Mouse (Mus musculus) intestine, postnatal 0 days (tissue): ENCODE data around the gene Gnl3l. TPM values are rescaled to one million over a fixed set of nuclear protein-coding genes. Genes with fewer than 3 reads are reported as not detected.
A peak's percentile ranks its signal among the peaks of the same experiment; 100 is the strongest.

ENCODE experiments used
- ATAC-seq: fragments of 200-750 bp; cut with Nextera tagmentation; 2 replicates; pipeline ENCODE4 v1.8.0; 2017; ENCODE audit warnings: mild to moderate bottlenecking, moderate TSS enrichment, moderate library complexity
- H3K27ac ChIP-seq: fragments of 300-500 bp; sonication (generic); 2 replicates; pipeline ENCODE4 v1.5.1; 2014; ENCODE audit warnings: mild to moderate bottlenecking, low read depth, low read length, moderate library complexity
- H3K27me3 ChIP-seq: fragments of 300-500 bp; sonication (generic); replicated peaks from 2 replicates; pipeline ENCODE4 v1.6.1; 2014; ENCODE audit warnings: low read length, mixed read lengths; ENCODE audit not compliant: control insufficient read depth, insufficient read depth
- H3K36me3 ChIP-seq: fragments of 300-500 bp; sonication (generic); 2 replicates; pipeline ENCODE4 v1.6.1; 2014; ENCODE audit warnings: mild to moderate bottlenecking, moderate library complexity; ENCODE audit not compliant: control insufficient read depth, insufficient read depth
- H3K4me1 ChIP-seq: fragments of 300-500 bp; sonication (generic); replicated peaks from 2 replicates; pipeline ENCODE4 v1.6.1; 2014; ENCODE audit warnings: antibody characterized with exemption, low read length, mixed read lengths; ENCODE audit not compliant: control insufficient read depth, insufficient read depth
- H3K4me2 ChIP-seq: fragments of 300-500 bp; sonication (generic); replicated peaks from 2 replicates; pipeline ENCODE4 v1.6.1; 2014; ENCODE audit warnings: low read depth, mild to moderate bottlenecking, moderate library complexity
- H3K4me3 ChIP-seq: fragments of 300-500 bp; sonication (generic); 2 replicates; pipeline ENCODE4 v1.5.1; 2014; ENCODE audit warnings: low read depth, low read length
- H3K9ac ChIP-seq: fragments of 300-500 bp; sonication (generic); 2 replicates; pipeline ENCODE4 v1.6.1; 2014; ENCODE audit warnings: mild to moderate bottlenecking, low read depth, low read length
- H3K9me3 ChIP-seq: fragments of 300-500 bp; sonication (generic); 2 replicates; pipeline ENCODE4 v1.6.1; 2016; ENCODE audit warnings: mixed run types; ENCODE audit not compliant: control insufficient read depth
- CTCF ChIP-seq: sonication (generic); IDR thresholded peaks from 2 replicates; pipeline ENCODE4 v1.5.1; 2016; ENCODE audit warnings: low read depth, mild to moderate bottlenecking, control low read depth, antibody characterized with exemption, moderate library complexity
- WGBS: fragments of 180-500 bp; shearing (Covaris S2); extraction: QIAGEN DNeasy Blood & Tissue Kit; methylation state at CpG from one replicate; pipeline ENCODE4 v1.1.7; 2014; 5-methylcytosine and 5-hydroxymethylcytosine counted together
- polyA plus RNA-seq: library from polyadenylated mRNA; unstranded; fragments of >200 nt; fragmentation: Nextera tagmentation; extraction: Ambion mirVana; gene quantifications from 2 replicates; pipeline ENCODE4 v1.2.1, GENCODE M21; 2015

Gnl3l gene
- polyA plus RNA-seq, 1 experiment from 2014 or later: 13.3 TPM

DNA sequence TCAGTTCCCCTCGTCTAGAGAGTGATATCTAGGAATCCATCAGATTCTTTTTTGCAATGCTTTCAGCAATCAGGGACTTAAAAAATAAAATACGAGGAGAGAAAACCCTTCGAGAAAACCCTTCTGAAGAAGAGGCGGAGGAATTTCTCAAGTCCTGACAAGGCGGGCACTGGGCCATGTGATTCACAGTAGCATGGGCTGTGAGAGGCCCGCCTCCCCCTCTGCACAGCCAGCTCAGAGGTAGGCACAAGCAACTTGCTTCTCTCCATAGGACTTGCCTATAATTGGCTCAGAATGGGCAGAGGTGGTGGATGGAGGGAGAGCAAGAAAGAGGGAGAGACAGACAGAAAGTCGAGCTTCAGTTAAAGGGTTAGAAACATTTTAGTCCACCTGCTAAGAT lies 33.2 kb upstream of the Gnl3l start:
- no peaks in the 10 kb centered on the region for H3K27me3 ChIP-seq
- H3K9ac ChIP-seq: no peak overlapping the region
- ATAC-seq: no peak
- TF ChIP-seq CTCF: no peak
- H3K4me1 ChIP-seq: 0 out of 2 replicates have a peak, but pooled peaks cover 2% of the 10 kb centered on the region
- no peak overlapping the region for H3K27ac ChIP-seq
- H3K9me3 ChIP-seq: no peaks in the 10 kb centered on the region
- WGBS: 72% methylated on average over 7 of the region's 7 CpGs
- H3K36me3 ChIP-seq: no peaks in the 10 kb centered on the region
- no peak overlapping the region for H3K4me2 ChIP-seq
- no peak overlapping the region for H3K4me3 ChIP-seq

DNA sequence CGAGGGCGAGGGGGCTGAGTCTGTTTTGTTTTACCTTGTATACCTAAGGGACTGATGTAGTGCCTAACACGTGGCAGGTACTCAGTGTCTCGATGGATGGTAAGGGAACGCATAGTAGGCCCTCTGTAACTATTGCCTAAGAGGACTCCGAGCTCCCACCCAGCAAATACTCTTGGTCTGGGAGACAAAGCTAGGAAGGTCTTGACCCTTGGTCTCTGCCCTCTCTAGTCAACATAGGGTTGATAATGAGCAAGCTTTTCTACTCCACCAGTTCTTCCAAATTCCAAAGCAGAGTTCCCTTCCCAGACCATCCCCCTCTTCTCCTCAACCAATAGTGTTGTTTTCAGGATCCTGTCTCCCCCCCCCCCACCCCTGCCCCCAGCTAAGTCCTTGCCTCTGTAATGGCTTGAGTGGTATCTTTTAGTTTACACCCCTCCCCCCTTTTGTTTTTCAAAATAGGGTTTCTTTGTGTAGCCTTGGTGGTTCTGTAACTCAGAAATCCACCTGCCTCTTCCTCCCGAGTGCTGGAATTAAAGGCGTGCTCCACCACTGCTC lies 32.6 kb upstream of the Gnl3l start:
- Histone ChIP-seq H3K4me1 (no peaks in the 10 kb centered on the region), H3K4me2 (no peak overlapping the region), H3K9ac (no peak overlapping the region), H3K27ac (no peak overlapping the region), H3K4me3 (no peak overlapping the region), H3K9me3 (no peaks in the 10 kb centered on the region), H3K36me3 (no peaks in the 10 kb centered on the region), H3K27me3 (no peaks in the 10 kb centered on the region)
- 55% methylated on average over 8 of the region's 8 CpGs for WGBS
- ATAC-seq: no peak
- TF ChIP-seq CTCF: no peak

DNA sequence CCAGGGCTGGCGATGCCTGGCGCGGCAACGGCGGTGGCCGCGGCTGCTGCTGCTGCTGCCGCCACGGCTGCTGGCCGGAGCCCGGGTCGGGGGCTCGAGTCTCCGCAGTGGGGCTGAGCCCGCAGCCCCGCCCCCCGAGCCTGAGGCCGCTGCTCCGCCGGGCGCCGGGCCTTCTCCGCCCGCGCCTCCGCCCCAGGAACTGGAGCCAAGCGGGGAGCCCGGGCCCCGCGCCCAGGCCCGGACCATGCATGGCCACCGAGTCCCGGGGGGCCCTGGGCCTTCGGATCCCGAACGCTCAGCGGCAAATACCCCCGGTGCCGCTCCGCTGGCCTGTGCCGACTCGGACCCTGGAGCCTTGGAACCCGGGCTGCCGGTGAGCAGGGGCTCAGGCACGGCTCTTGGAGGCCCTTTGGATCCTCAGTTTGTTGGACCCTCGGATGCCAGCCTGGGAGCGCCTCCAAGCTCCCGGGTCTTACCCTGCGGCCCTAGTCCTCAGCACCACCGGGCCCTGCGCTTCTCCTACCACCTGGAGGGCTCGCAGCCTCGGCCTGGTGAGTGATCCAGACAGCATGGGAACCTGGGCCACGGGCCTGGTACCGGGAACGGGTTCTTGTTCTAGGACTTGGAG lies 30.4 kb upstream of the Gnl3l start:
- WGBS: 20% methylated on average over 50 of the region's 56 CpGs
- peak overlapping the region; percentile 77 for H3K4me2 ChIP-seq
- H3K4me3 ChIP-seq: peak overlapping the region; percentile 61
- H3K27me3 ChIP-seq: no peaks in the 10 kb centered on the region
- no peaks in the 10 kb centered on the region for H3K4me1 ChIP-seq
- H3K36me3 ChIP-seq: no peaks in the 10 kb centered on the region
- H3K27ac ChIP-seq: peak overlapping the region; percentile 57
- H3K9me3 ChIP-seq: no peaks in the 10 kb centered on the region
- TF ChIP-seq CTCF: no peak
- peak; percentile 37; the same call in 1 of the 2 replicates for ATAC-seq
- peak overlapping the region; percentile 65 for H3K9ac ChIP-seq

DNA sequence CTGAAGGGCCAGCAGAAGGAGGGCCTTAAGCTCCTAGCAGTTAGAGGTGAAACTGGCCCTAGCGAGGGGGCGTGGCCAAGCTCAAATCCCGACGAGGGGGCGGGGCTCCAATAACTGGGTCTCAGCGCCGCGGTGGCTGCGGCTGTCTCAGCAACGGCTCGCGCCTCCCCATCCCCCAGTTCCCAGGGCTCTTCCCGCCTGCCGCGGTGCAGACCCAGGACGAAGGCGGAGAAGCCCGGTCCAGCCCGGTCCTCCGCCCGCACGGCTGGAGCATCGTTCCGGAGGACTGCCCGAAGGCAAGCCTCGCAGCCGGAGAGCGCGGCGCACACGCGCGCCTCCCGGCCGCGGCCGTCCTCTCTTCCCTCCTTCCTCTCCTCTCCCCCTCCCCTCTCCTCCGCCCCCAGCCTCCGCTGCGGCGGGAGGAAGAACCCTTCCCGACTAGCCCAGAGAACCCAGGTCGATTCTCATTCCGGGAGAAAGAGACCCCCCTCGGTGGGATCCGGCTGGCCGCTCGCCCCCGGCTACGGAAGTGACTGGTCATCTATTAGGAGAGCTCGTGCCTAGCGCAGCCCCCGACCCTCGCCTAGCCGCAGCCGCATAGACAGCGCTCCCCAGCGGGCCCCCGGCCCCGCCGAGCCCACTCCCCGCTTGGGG lies 29.8 kb upstream of the Gnl3l start:
- Histone ChIP-seq H3K4me2 (peak overlapping the region; percentile 77), H3K27me3 (no peaks in the 10 kb centered on the region), H3K4me1 (no peaks in the 10 kb centered on the region), H3K36me3 (no peaks in the 10 kb centered on the region), H3K27ac (peak overlapping the region; percentile 57), H3K9me3 (no peaks in the 10 kb centered on the region), H3K4me3 (peak overlapping the region; percentile 61), H3K9ac (peak overlapping the region; percentile 65)
- TF ChIP-seq CTCF: no peak
- WGBS: 17% methylated on average over 31 of the region's 62 CpGs
- peak; percentile 72 for ATAC-seq

DNA sequence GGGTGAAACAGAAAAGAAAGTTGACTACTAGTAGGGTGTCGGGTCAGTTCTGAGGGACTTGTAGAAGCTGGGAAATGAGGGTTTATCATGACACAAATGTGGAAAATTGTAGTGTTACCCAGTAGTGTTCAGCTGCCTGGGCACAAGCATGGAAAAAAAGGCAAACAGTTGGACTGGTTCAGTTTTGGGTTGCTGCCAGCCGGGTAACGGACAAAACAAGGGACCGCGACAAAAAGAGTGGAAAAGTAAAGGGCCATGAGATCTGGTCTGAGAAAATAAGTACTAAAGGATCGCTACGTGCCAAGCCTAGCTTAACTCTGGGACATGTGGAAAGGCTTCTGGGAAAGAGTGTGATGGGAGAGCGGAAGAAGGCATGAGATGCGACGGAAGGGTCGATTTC lies 29.2 kb upstream of the Gnl3l start:
- Histone ChIP-seq H3K9me3 (no peaks in the 10 kb centered on the region), H3K27me3 (no peaks in the 10 kb centered on the region), H3K27ac (no peak overlapping the region), H3K36me3 (no peaks in the 10 kb centered on the region), H3K9ac (no peak overlapping the region), H3K4me3 (peak overlapping the region; percentile 61), H3K4me2 (peak overlapping the region; percentile 77), H3K4me1 (no peaks in the 10 kb centered on the region)
- no peak for TF ChIP-seq CTCF
- no peak for ATAC-seq
- WGBS: 54% methylated on average over 11 of the region's 11 CpGs

DNA sequence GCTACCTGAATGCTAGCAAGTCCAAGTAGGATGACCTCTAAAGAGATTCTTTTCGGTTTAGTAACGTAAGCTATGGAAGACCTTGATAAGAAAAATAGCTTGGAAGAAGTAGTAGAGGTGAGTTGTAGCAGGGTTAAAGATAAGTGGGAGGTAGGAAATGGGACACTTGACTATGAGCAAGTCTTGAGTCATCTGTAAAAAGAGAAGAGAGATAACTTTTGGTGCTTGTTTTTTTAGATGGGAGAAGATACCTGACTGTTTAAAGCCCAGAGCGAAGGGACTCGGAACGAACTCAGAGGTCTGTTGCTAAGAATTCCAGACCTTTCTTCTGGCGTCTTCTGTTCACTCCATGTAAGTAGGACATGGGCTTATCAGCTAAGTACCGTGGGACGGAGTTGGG lies 28.7 kb upstream of the Gnl3l start, which contains the start of gene Fgd1:
Gene Fgd1 (plus strand): TSS at position 301 of the 400 bp plus-strand sequence.
- no peak for TF ChIP-seq CTCF
- Histone ChIP-seq H3K27ac (peak within 1 kb of the TSS; percentile 57), H3K9ac (peak within 1 kb of the TSS; percentile 65), H3K4me2 (peak within 1 kb of the TSS; percentile 77), H3K27me3 (no peaks in the 10 kb centered on the region), H3K4me3 (peak within 1 kb of the TSS; percentile 61), H3K4me1 (no peaks in the 10 kb centered on the region), H3K9me3 (no peaks in the 10 kb centered on the region), H3K36me3 (no peaks in the 10 kb centered on the region)
- ATAC-seq: no peak
- WGBS: 94% methylated on average over 8 of the region's 8 CpGs
